In the genomic region with DNA sequence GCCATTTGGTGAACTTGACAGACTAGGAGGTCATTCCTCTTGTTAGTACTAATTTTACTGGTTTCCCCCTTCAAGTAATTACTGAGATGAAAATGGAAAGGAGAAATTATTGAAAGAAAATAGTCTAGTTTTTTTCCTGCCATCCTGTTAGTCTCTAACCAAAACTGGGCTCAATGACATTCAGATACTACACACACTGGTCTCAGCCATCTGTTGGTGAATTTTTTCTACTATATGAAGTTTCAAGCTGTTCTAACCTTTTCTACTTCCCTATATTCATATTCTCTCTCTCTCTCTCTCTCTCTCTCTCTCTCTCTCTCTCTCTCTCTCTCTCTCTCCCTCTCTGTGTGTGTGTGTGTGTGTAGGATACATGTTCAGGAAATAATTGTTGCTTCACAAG, we compare ENCODE assay signal across 21 mouse cellular contexts.
DNase-seq lines count a peak whose midpoint lies in the region; ATAC-seq lines count a peak whose summit lies in the region.
"Had no signal": no experiment of that assay in that cellular context is flagged by ENCODE, and none has a peak within 500 bp of the region (broad histone marks: within the 10 kb centered on the region; RNA-seq: fewer than 3 reads in every experiment).

No protein-coding gene starts in this region.

- H3K9me3 ChIP-seq in hindbrain, embryonic 14.5 days (ENCODE audit: control insufficient read depth, low read length) = no peaks in the 10 kb centered on the region
- no peaks in the 10 kb centered on the region for H3K9me3 ChIP-seq in hindbrain, embryonic 10.5 days
- no peaks in the 10 kb centered on the region for H3K9me3 ChIP-seq in forebrain, embryonic 12.5 days
- H3K9me3 ChIP-seq in midbrain, embryonic 10.5 days (replicated peaks) = no peaks in the 10 kb centered on the region
- H3K9me3 ChIP-seq in neural tube, embryonic 14.5 days (ENCODE audit: control insufficient read depth, low read length) = no peaks in the 10 kb centered on the region
- H3K9me3 ChIP-seq: embryonic facial prominence, embryonic 10.5 days; kidney, embryonic 15.5 days; limb, embryonic 10.5 days had no signal

- peak overlapping the region; percentile 79 for H3K27ac ChIP-seq in hindbrain, embryonic 14.5 days
- no peak overlapping the region for H3K27ac ChIP-seq in hindbrain, embryonic 10.5 days
- peak overlapping the region; percentile 84 for H3K27ac ChIP-seq in forebrain, embryonic 12.5 days
- peak overlapping the region; percentile 73 for H3K27ac ChIP-seq in midbrain, embryonic 10.5 days (replicated peaks)
- peak overlapping the region; percentile 72; the same call in 1 of the 2 replicates for H3K27ac ChIP-seq in neural tube, embryonic 14.5 days (ENCODE audit: low read depth, low read length)
- H3K27ac ChIP-seq: embryonic facial prominence, embryonic 10.5 days; kidney, embryonic 15.5 days; limb, embryonic 10.5 days had no signal

- H3K4me3 ChIP-seq in hindbrain, embryonic 14.5 days (replicated peaks; ENCODE audit: low read length) = no peak overlapping the region
- H3K4me3 ChIP-seq in hindbrain, embryonic 10.5 days = no peak overlapping the region
- no peak overlapping the region for H3K4me3 ChIP-seq in forebrain, embryonic 12.5 days (replicated peaks)
- no peak overlapping the region for H3K4me3 ChIP-seq in midbrain, embryonic 10.5 days
- H3K4me3 ChIP-seq in neural tube, embryonic 14.5 days (ENCODE audit: low read depth, low read length) = no peak overlapping the region
- H3K4me3 ChIP-seq: embryonic facial prominence, embryonic 10.5 days; kidney, embryonic 15.5 days; limb, embryonic 10.5 days had no signal

- 0 out of 2 replicates have a peak, but pooled peaks cover 10% of the 10 kb centered on the region for H3K36me3 ChIP-seq in hindbrain, embryonic 14.5 days (replicated peaks; ENCODE audit: control insufficient read depth, insufficient read depth)
- no peaks in the 10 kb centered on the region for H3K36me3 ChIP-seq in hindbrain, embryonic 10.5 days
- no peaks in the 10 kb centered on the region for H3K36me3 ChIP-seq in forebrain, embryonic 12.5 days (replicated peaks)
- no peaks in the 10 kb centered on the region for H3K36me3 ChIP-seq in midbrain, embryonic 10.5 days
- no peaks in the 10 kb centered on the region for H3K36me3 ChIP-seq in neural tube, embryonic 14.5 days (ENCODE audit: control insufficient read depth, insufficient read depth, low read length)
- H3K36me3 ChIP-seq: embryonic facial prominence, embryonic 10.5 days; kidney, embryonic 15.5 days; limb, embryonic 10.5 days had no signal

- H3K4me1 ChIP-seq in hindbrain, embryonic 14.5 days (replicated peaks; ENCODE audit: control insufficient read depth, insufficient read depth, low read length) = peaks cover 17% of the 10 kb centered on the region
- peaks cover 14% of the 10 kb centered on the region for H3K4me1 ChIP-seq in hindbrain, embryonic 10.5 days (replicated peaks)
- peaks cover 13% of the 10 kb centered on the region for H3K4me1 ChIP-seq in forebrain, embryonic 12.5 days
- peaks cover 28% of the 10 kb centered on the region for H3K4me1 ChIP-seq in midbrain, embryonic 10.5 days
- H3K4me1 ChIP-seq in neural tube, embryonic 14.5 days (ENCODE audit: control insufficient read depth, insufficient read depth, low read length) = peaks cover 12% of the 10 kb centered on the region; the same call in 1 of the 2 replicates
- H3K4me1 ChIP-seq: kidney, embryonic 15.5 days; limb, embryonic 10.5 days had no signal

- no peak overlapping the region for H3K9ac ChIP-seq in hindbrain, embryonic 14.5 days
- H3K9ac ChIP-seq in forebrain, embryonic 12.5 days = no peak overlapping the region
- H3K9ac ChIP-seq in neural tube, embryonic 14.5 days (replicated peaks; ENCODE audit: low read depth, low read length) = no peak overlapping the region
- H3K9ac ChIP-seq: kidney, embryonic 15.5 days had no signal

- peak overlapping the region; percentile 12 for H3K4me2 ChIP-seq in hindbrain, embryonic 14.5 days (replicated peaks)
- no peak overlapping the region for H3K4me2 ChIP-seq in forebrain, embryonic 12.5 days
- H3K4me2 ChIP-seq in neural tube, embryonic 14.5 days (ENCODE audit: low read depth, low read length) = no peak overlapping the region
- H3K4me2 ChIP-seq: kidney, embryonic 15.5 days; liver, embryonic 11.5 days had no signal

- H3K27me3 ChIP-seq in hindbrain, embryonic 14.5 days (ENCODE audit: control insufficient read depth, insufficient read depth, low read length) = no peaks in the 10 kb centered on the region
- H3K27me3 ChIP-seq in hindbrain, embryonic 10.5 days (ENCODE audit: insufficient read depth, poor library complexity, severe bottlenecking) = no peaks in the 10 kb centered on the region
- no peaks in the 10 kb centered on the region for H3K27me3 ChIP-seq in forebrain, embryonic 12.5 days
- H3K27me3 ChIP-seq in midbrain, embryonic 10.5 days (ENCODE audit: low read depth, poor library complexity, severe bottlenecking) = no peaks in the 10 kb centered on the region
- no peaks in the 10 kb centered on the region for H3K27me3 ChIP-seq in neural tube, embryonic 14.5 days (ENCODE audit: control insufficient read depth, insufficient read depth, low read length)
- H3K27me3 ChIP-seq: kidney, embryonic 15.5 days had no signal

- no peak for ATAC-seq in hindbrain, embryonic 14.5 days (ENCODE audit: low FRiP score)
- no peak for ATAC-seq in forebrain, embryonic 12.5 days (ENCODE audit: low FRiP score)
- no peak for ATAC-seq in neural tube, embryonic 14.5 days (ENCODE audit: low read depth)
- ATAC-seq: activated CD4-positive, CD25-positive, alpha-beta regulatory T cell, adult 4 months; inflammation-experienced regulatory T-cells, adult 6 months had no signal

- DNase-seq in hindbrain, embryonic 14.5 days (ENCODE audit: low spot score) = no peak
- DNase-seq in hindbrain, embryonic 10.5 days (ENCODE audit: low spot score) = no peak
- DNase-seq in midbrain, embryonic 10.5 days (ENCODE audit: low spot score) = no peak
- no peak for DNase-seq in kidney, adult 9 months
- DNase-seq in kidney, adult 11 months = no peak
- DNase-seq: B cell, adult 2 months; cerebellum, adult 11 months; gastrocnemius, postnatal 36 days; heart, postnatal 10 days; lung, adult 2 months; lung, postnatal 36 days; right cerebral cortex, postnatal 25 days; thymus, postnatal 25 days had no signal
